Mouse (Mus musculus) A20 (cell line): ENCODE results near the gene Pnpla1.

Experiments used
- DNase-seq: peaks from one replicate; pipeline ENCODE4 v3.0.0-alpha.2; 2011; ENCODE audit warnings: low read depth, low spot score

Pnpla1 gene

GRCm38 (mm10) chr17:28843665-28844064, 14.5 kb upstream of the Pnpla1 start:
- DNase-seq, result no peak

- DNase-seq, result no peak
These were observed 11.1 kb upstream of the Pnpla1 start for GRCm38 (mm10) chr17:28846974-28847617.

GRCm38 (mm10) chr17:28850511-28850910, 7.7 kb upstream of the Pnpla1 start:
- DNase-seq, result no peak

GRCm38 (mm10) chr17:28854377-28854776, 3.8 kb upstream of the Pnpla1 start:
- no peak for DNase-seq

GRCm38 (mm10) chr17:28855166-28855885, 2.9 kb upstream of the Pnpla1 start:
- peak; percentile 69 for DNase-seq

GRCm38 (mm10) chr17:28856030-28856429, 2.2 kb upstream of the Pnpla1 start:
- no peak for DNase-seq

- DNase-seq, result no peak
These were observed 5.7 kb downstream of the Pnpla1 start for GRCm38 (mm10) chr17:28863926-28864325.

GRCm38 (mm10) chr17:28864464-28864863, 6.3 kb downstream of the Pnpla1 start:
- DNase-seq, result no peak

GRCm38 (mm10) chr17:28866921-28867320, 8.7 kb downstream of the Pnpla1 start:
- no peak for DNase-seq

GRCm38 (mm10) chr17:28867381-28867780, 9.2 kb downstream of the Pnpla1 start:
- no peak for DNase-seq

GRCm38 (mm10) chr17:28869412-28870110, 11.3 kb downstream of the Pnpla1 start:
- DNase-seq, result no peak

GRCm38 (mm10) chr17:28870435-28870834, 12.2 kb downstream of the Pnpla1 start:
- DNase-seq, result peak; percentile 20

- DNase-seq, result no peak
These were observed 13.6 kb downstream of the Pnpla1 start for GRCm38 (mm10) chr17:28871831-28872230.

- DNase-seq, result no peak
These were observed 14.1 kb downstream of the Pnpla1 start for GRCm38 (mm10) chr17:28872322-28872721.

GRCm38 (mm10) chr17:28874216-28874615, 16.0 kb downstream of the Pnpla1 start:
- DNase-seq, result no peak

GRCm38 (mm10) chr17:28874825-28875224, 16.6 kb downstream of the Pnpla1 start:
- no peak for DNase-seq

GRCm38 (mm10) chr17:28875316-28875715, 17.1 kb downstream of the Pnpla1 start:
- DNase-seq, result no peak

GRCm38 (mm10) chr17:28876331-28876730, 18.1 kb downstream of the Pnpla1 start:
- no peak for DNase-seq

- no peak for DNase-seq
These were observed 18.6 kb downstream of the Pnpla1 start for GRCm38 (mm10) chr17:28876821-28877220.

GRCm38 (mm10) chr17:28879931-28880391, 21.8 kb downstream of the Pnpla1 start:
- DNase-seq, result peak; percentile 70

- peak; percentile 86 for DNase-seq
These were observed 24.1 kb downstream of the Pnpla1 start for GRCm38 (mm10) chr17:28882316-28882715.

- peak; percentile 82 for DNase-seq
These were observed 24.6 kb downstream of the Pnpla1 start for GRCm38 (mm10) chr17:28882810-28883209.
